In genomic region chr8:110718209-110718968, GRCm38 (mm10) we compare ENCODE assay signal across 9 mouse cellular contexts. TPM values are rescaled to one million over a fixed set of nuclear protein-coding genes. Genes with fewer than 3 reads are reported as not detected.
DNase-seq lines count a peak whose midpoint lies in the region; ATAC-seq and TF ChIP-seq lines count a peak whose summit lies in the region.
"Had no signal": no experiment of that assay in that cellular context is flagged by ENCODE, and none has a peak within 500 bp of the region (broad histone marks: within the 10 kb centered on the region; RNA-seq: fewer than 3 reads in every experiment).

No protein-coding gene starts in this region.

- TF ChIP-seq EP300 in lung, postnatal 0 days (IDR thresholded peaks at IDR 0.05) = no peak

- DNase-seq in heart, adult 11 months = peak; percentile 94
- no peak for DNase-seq in heart, postnatal 14 days
- no peak for DNase-seq in lung, postnatal 0 days (ENCODE audit: low spot score)
- DNase-seq in lung, adult 2 months = no peak
- no peak for DNase-seq in ovary, postnatal 36 days (ENCODE audit: low spot score)
- DNase-seq in B cell, adult 2 months = no peak

- H3K27ac ChIP-seq in lung, postnatal 0 days (ENCODE audit: low read length) = peak overlapping the region; percentile 90
- H3K27ac ChIP-seq in forebrain, embryonic 16.5 days (ENCODE audit: low read length) = peak overlapping the region; percentile 43; the same call in 1 of the 2 replicates
- peak overlapping the region; percentile 96; the same call in 1 of the 2 replicates for H3K27ac ChIP-seq in neural tube, embryonic 13.5 days (replicated peaks)

- no peaks in the 10 kb centered on the region for H3K36me3 ChIP-seq in lung, postnatal 0 days (ENCODE audit: insufficient read depth, low read length)
- H3K36me3 ChIP-seq in forebrain, embryonic 16.5 days (ENCODE audit: control insufficient read depth, insufficient read depth) = no peaks in the 10 kb centered on the region
- H3K36me3 ChIP-seq in neural tube, embryonic 13.5 days = peaks cover 14% of the 10 kb centered on the region

- WGBS in lung, postnatal 0 days = 77% methylated on average over 8 of the region's 8 CpGs
- 83% methylated on average over 8 of the region's 8 CpGs for WGBS in lung, adult 2 months
- 77% methylated on average over 8 of the region's 8 CpGs for WGBS in forebrain, embryonic 16.5 days
- whole genome bisulfite sequencing in neural tube, embryonic 13.5 days = 90% methylated on average over 8 of the region's 8 CpGs

- H3K4me2 ChIP-seq in lung, postnatal 0 days (replicated peaks; ENCODE audit: low read depth, low read length) = no peak overlapping the region
- H3K4me2 ChIP-seq in forebrain, embryonic 16.5 days (ENCODE audit: low read length) = no peak overlapping the region
- no peak overlapping the region for H3K4me2 ChIP-seq in neural tube, embryonic 13.5 days

- no peak overlapping the region for H3K9ac ChIP-seq in lung, postnatal 0 days (replicated peaks; ENCODE audit: low read depth)
- no peak overlapping the region for H3K9ac ChIP-seq in forebrain, embryonic 16.5 days (replicated peaks; ENCODE audit: low read depth, low read length)
- no peak overlapping the region for H3K9ac ChIP-seq in neural tube, embryonic 13.5 days

- TF ChIP-seq POLR2A in lung, adult 2 months (IDR thresholded peaks at IDR 0.05; ENCODE audit: borderline replicate concordance, extremely low read depth, low read depth, low read length) = no peak

- intact Hi-C loops in heart, postnatal 14 days (cut with DNase I) = no loop called here

- H3K4me3 ChIP-seq in lung, postnatal 0 days (ENCODE audit: low read depth, low read length) = no peak overlapping the region
- H3K4me3 ChIP-seq in lung, adult 2 months (replicated peaks; ENCODE audit: extremely low read depth, low read depth, low read length) = no peak overlapping the region
- H3K4me3 ChIP-seq in forebrain, embryonic 16.5 days (replicated peaks; ENCODE audit: low read length) = no peak overlapping the region
- no peak overlapping the region for H3K4me3 ChIP-seq in neural tube, embryonic 13.5 days

- no peaks in the 10 kb centered on the region for H3K27me3 ChIP-seq in lung, postnatal 0 days (replicated peaks; ENCODE audit: insufficient read depth, low read length)
- no peaks in the 10 kb centered on the region for H3K27me3 ChIP-seq in forebrain, embryonic 16.5 days (replicated peaks; ENCODE audit: control insufficient read depth, insufficient read depth, low read length)
- no peaks in the 10 kb centered on the region for H3K27me3 ChIP-seq in neural tube, embryonic 13.5 days
- H3K27me3 ChIP-seq: CH12.LX had no signal

- H3K9me3 ChIP-seq in lung, postnatal 0 days (ENCODE audit: low read length) = no peaks in the 10 kb centered on the region
- H3K9me3 ChIP-seq in forebrain, embryonic 16.5 days (ENCODE audit: control insufficient read depth, low read length) = no peaks in the 10 kb centered on the region
- no peaks in the 10 kb centered on the region for H3K9me3 ChIP-seq in neural tube, embryonic 13.5 days

- TF ChIP-seq CTCF in lung, postnatal 0 days (IDR thresholded peaks at IDR 0.05) = no peak
- no peak for TF ChIP-seq CTCF in lung, adult 2 months (IDR thresholded peaks at IDR 0.05; ENCODE audit: insufficient read depth, low read length)

- no peak for ATAC-seq in lung, postnatal 0 days
- ATAC-seq in forebrain, embryonic 16.5 days = no peak
- no peak for ATAC-seq in neural tube, embryonic 13.5 days (ENCODE audit: low read depth)

- peaks cover 36% of the 10 kb centered on the region; the same call in 1 of the 2 replicates for H3K4me1 ChIP-seq in lung, postnatal 0 days (ENCODE audit: insufficient read depth, low read depth, low read length)
- peaks cover 29% of the 10 kb centered on the region for H3K4me1 ChIP-seq in lung, adult 2 months (ENCODE audit: control insufficient read depth, insufficient read depth, low read length)
- peaks cover 66% of the 10 kb centered on the region for H3K4me1 ChIP-seq in forebrain, embryonic 16.5 days (replicated peaks; ENCODE audit: control insufficient read depth, insufficient read depth, low read length)
- peaks cover 74% of the 10 kb centered on the region for H3K4me1 ChIP-seq in neural tube, embryonic 13.5 days (replicated peaks)

RNA-seq across cellular contexts. Expression of gene Mtss1l, which starts 2.9 kb away (rescaled TPM):
- 10 to 100 TPM; 31.4 to 32.9 TPM for total RNA-seq in heart, postnatal 14 days (2021)
- polyA plus RNA-seq in lung, postnatal 0 days (2015; fragmentation: Nextera tagmentation; extraction: Ambion mirVana) = 13.8 and 16.6 TPM in 2 replicates
- 120 and 125 TPM in 2 replicates for polyA plus RNA-seq in lung, adult 2 months (2012; rRNA removed)
- polyA plus RNA-seq in forebrain, embryonic 16.5 days (2015; fragmentation: Nextera tagmentation; extraction: Ambion mirVana) = 24.6 and 24.8 TPM in 2 replicates
- polyA plus RNA-seq in neural tube, embryonic 13.5 days (2015; fragmentation: Nextera tagmentation; extraction: Ambion mirVana) = 13.3 and 14.0 TPM in 2 replicates

Comparison
In these comparisons a context has a peak if more than half of its experiments do, and no peak if none do; other contexts are left out.
1. H3K27ac ChIP-seq: peak in every context shown above with its lines; median percentile 96 in neural tube, embryonic 13.5 days; 90 in lung, postnatal 0 days; 43 in forebrain, embryonic 16.5 days.